18 mouse cellular contexts compared by ENCODE assay signal in the genomic region with DNA sequence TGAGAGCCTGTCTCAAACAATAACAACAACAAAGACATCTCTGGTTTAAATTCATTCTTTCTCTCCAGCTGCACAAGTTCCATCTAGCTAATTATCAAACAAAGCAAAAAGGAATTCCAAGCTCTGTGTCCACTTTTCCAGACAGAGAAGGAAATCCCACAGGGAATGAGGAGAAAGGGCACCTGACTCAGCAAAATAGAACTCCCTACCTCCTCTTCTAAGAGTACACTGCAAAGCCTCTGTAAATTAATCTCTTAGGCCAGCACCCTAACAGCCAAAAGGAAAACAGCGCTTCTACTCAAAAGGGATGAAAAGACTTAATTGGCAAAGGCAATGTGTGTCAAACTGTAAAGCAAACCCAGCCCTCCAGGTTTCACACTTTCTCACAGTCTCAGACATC. TPM values are rescaled to one million over a fixed set of nuclear protein-coding genes. Genes with fewer than 3 reads are reported as not detected.
DNase-seq lines count a peak whose midpoint lies in the region; ATAC-seq and TF ChIP-seq lines count a peak whose summit lies in the region.
"Had no signal": no experiment of that assay in that cellular context is flagged by ENCODE, and none has a peak within 500 bp of the region (broad histone marks: within the 10 kb centered on the region; RNA-seq: fewer than 3 reads in every experiment).

No protein-coding gene starts in this region.

- H3K27ac ChIP-seq in heart, adult 2 months: peak overlapping the region; percentile 21
- peak overlapping the region; percentile 5; the same call in 1 of the 2 replicates for H3K27ac ChIP-seq in kidney, embryonic 16.5 days (ENCODE audit: low read length)
- no peak overlapping the region for H3K27ac ChIP-seq in ES-E14 (ENCODE audit: insufficient read depth, low read depth, low read length, poor library complexity, severe bottlenecking)
- peak overlapping the region; percentile 11; the same call in 1 of the 2 replicates for H3K27ac ChIP-seq in intestine, postnatal 0 days (ENCODE audit: low read depth, low read length)
- H3K27ac ChIP-seq: hindbrain, embryonic 15.5 days; limb, embryonic 15.5 days; neural tube, embryonic 12.5 days had no signal

- no peak overlapping the region for H3K4me2 ChIP-seq in kidney, embryonic 16.5 days (replicated peaks; ENCODE audit: low read depth, low read length)
- H3K4me2 ChIP-seq in intestine, postnatal 0 days (replicated peaks; ENCODE audit: low read depth): no peak overlapping the region
- H3K4me2 ChIP-seq: hindbrain, embryonic 15.5 days; limb, embryonic 15.5 days; neural tube, embryonic 12.5 days had no signal

- no peak for DNase-seq in heart, adult 2 months
- no peak for DNase-seq in heart, adult 11 months
- DNase-seq in kidney, adult 11 months: no peak
- no peak for DNase-seq in ES-E14 (ENCODE audit: low read depth, low spot score)
- no peak for DNase-seq in cerebellum, postnatal 25 days
- DNase-seq: adrenal gland, postnatal 36 days; cerebellum, adult 11 months; gastrocnemius, postnatal 25 days; lung, adult 2 months; lung, postnatal 4 days; thymus, adult 18-20 months had no signal

- no peak for TF ChIP-seq CTCF in heart, adult 2 months (IDR thresholded peaks at IDR 0.05)
- no peak for TF ChIP-seq CTCF in intestine, postnatal 0 days (IDR thresholded peaks at IDR 0.05; ENCODE audit: low read depth)

- no peak overlapping the region for H3K9ac ChIP-seq in heart, adult 2 months (ENCODE audit: low read depth, low read length)
- no peak overlapping the region for H3K9ac ChIP-seq in kidney, embryonic 16.5 days (replicated peaks; ENCODE audit: low read length)
- H3K9ac ChIP-seq in ES-E14 (ENCODE audit: insufficient read depth, low read depth, low read length, poor library complexity, severe bottlenecking): no peak overlapping the region
- H3K9ac ChIP-seq in intestine, postnatal 0 days (ENCODE audit: low read depth, low read length): no peak overlapping the region
- H3K9ac ChIP-seq: hindbrain, embryonic 15.5 days; limb, embryonic 15.5 days; neural tube, embryonic 12.5 days had no signal

- H3K9me3 ChIP-seq in kidney, embryonic 16.5 days (ENCODE audit: low read length): no peaks in the 10 kb centered on the region
- no peaks in the 10 kb centered on the region for H3K9me3 ChIP-seq in ES-E14 (ENCODE audit: control insufficient read depth, insufficient read depth, low read depth, low read length)
- no peaks in the 10 kb centered on the region for H3K9me3 ChIP-seq in intestine, postnatal 0 days (ENCODE audit: control insufficient read depth)
- H3K9me3 ChIP-seq: hindbrain, embryonic 15.5 days; limb, embryonic 15.5 days; neural tube, embryonic 12.5 days had no signal

- TF ChIP-seq EP300 in heart, adult 2 months (IDR thresholded peaks at IDR 0.05; ENCODE audit: insufficient read depth, low read depth, low read length): no peak

- WGBS in heart, adult 2 months: 38% methylated on average over 1 of the region's 1 CpGs
- 35% methylated on average over 1 of the region's 1 CpGs for WGBS in kidney, embryonic 16.5 days
- WGBS in intestine, postnatal 0 days: 54% methylated on average over 1 of the region's 1 CpGs

- intact Hi-C loops in heart, adult 2 months (cut with DNase I): no loop called here

- no peak; the same call in 1 of the 2 replicates for ATAC-seq in kidney, embryonic 16.5 days (ENCODE audit: low FRiP score, low TSS enrichment)
- ATAC-seq in intestine, postnatal 0 days: no peak
- ATAC-seq: activated CD4-positive, CD25-positive, alpha-beta regulatory T cell, adult 4 months; midbrain, embryonic 16.5 days had no signal

- in situ Hi-C loops in ES-E14 (cut with MboI; ENCODE audit: low sequenced_read_pairs in 2 of 2, unreplicated experiment in 2 of 2): no loop called here

- H3K36me3 ChIP-seq in heart, adult 2 months (ENCODE audit: control insufficient read depth, insufficient read depth, low read length): peaks cover 42% of the 10 kb centered on the region
- no peaks in the 10 kb centered on the region for H3K36me3 ChIP-seq in kidney, embryonic 16.5 days (ENCODE audit: insufficient read depth, low read length)
- H3K36me3 ChIP-seq in ES-E14 (ENCODE audit: control insufficient read depth, insufficient read depth, low read length, poor library complexity, severe bottlenecking): no peaks in the 10 kb centered on the region
- H3K36me3 ChIP-seq in intestine, postnatal 0 days (ENCODE audit: control insufficient read depth, insufficient read depth): no peaks in the 10 kb centered on the region
- H3K36me3 ChIP-seq: hindbrain, embryonic 15.5 days; limb, embryonic 15.5 days; neural tube, embryonic 12.5 days had no signal

- H3K4me1 ChIP-seq in heart, adult 2 months (ENCODE audit: control insufficient read depth, insufficient read depth, low read length): peaks cover 13% of the 10 kb centered on the region
- peaks cover 6% of the 10 kb centered on the region; the same call in 1 of the 2 replicates for H3K4me1 ChIP-seq in kidney, embryonic 16.5 days (ENCODE audit: insufficient read depth, low read length)
- H3K4me1 ChIP-seq in ES-E14 (ENCODE audit: control insufficient read depth in 2 of 2, insufficient read depth in 2 of 2, low read length in 2 of 2, poor library complexity in 1 of 2): no peaks in the 10 kb centered on the region
- no peaks in the 10 kb centered on the region for H3K4me1 ChIP-seq in intestine, postnatal 0 days (replicated peaks; ENCODE audit: control insufficient read depth, insufficient read depth, low read length)

- no peak overlapping the region for H3K4me3 ChIP-seq in heart, adult 2 months
- no peak overlapping the region for H3K4me3 ChIP-seq in kidney, embryonic 16.5 days (ENCODE audit: low read length)
- H3K4me3 ChIP-seq in ES-E14 (ENCODE audit: insufficient read depth in 1 of 2, low read depth in 1 of 2, low read length in 2 of 2, poor library complexity in 1 of 2, severe bottlenecking in 1 of 2): no peak overlapping the region
- H3K4me3 ChIP-seq in intestine, postnatal 0 days (ENCODE audit: low read depth, low read length): no peak overlapping the region
- H3K4me3 ChIP-seq: hindbrain, embryonic 15.5 days; limb, embryonic 15.5 days; neural tube, embryonic 12.5 days had no signal

- no peaks in the 10 kb centered on the region for H3K27me3 ChIP-seq in heart, adult 2 months (ENCODE audit: control insufficient read depth, insufficient read depth, low read length)
- H3K27me3 ChIP-seq in kidney, embryonic 16.5 days (ENCODE audit: insufficient read depth, low read length): no peaks in the 10 kb centered on the region
- H3K27me3 ChIP-seq in intestine, postnatal 0 days (replicated peaks; ENCODE audit: control insufficient read depth, insufficient read depth, low read length): no peaks in the 10 kb centered on the region
- H3K27me3 ChIP-seq: hindbrain, embryonic 15.5 days; limb, embryonic 15.5 days; neural tube, embryonic 12.5 days had no signal

- H3K79me2 ChIP-seq in heart, adult 2 months (replicated peaks; ENCODE audit: control insufficient read depth, insufficient read depth, low read length): peaks cover 2% of the 10 kb centered on the region; the same call in 1 of the 2 replicates

- TF ChIP-seq POLR2A in heart, adult 2 months (IDR thresholded peaks at IDR 0.05; ENCODE audit: insufficient read depth, low read depth, low read length): no peak

TF ChIP-seq in ES-E14, 5 proteins besides CTCF, POLR2A, EP300 and RAD21:
- TF ChIP-seq MAFK (IDR thresholded peaks at IDR 0.05; ENCODE audit: insufficient read depth, low read depth, low read length) (peak; percentile 87), ZC3H11A (IDR thresholded peaks at IDR 0.05; ENCODE audit: borderline replicate concordance, low read depth, low read length) (no peak), ZNF384 (IDR thresholded peaks at IDR 0.05; ENCODE audit: low read depth, low read length) (no peak)

RNA-seq across cellular contexts. Expression of a gene that starts 20.4 kb away (rescaled TPM):
- 100 to 1,000 TPM; 609 to 668 TPM for total RNA-seq in heart, adult 2 months (2021)
- 508 and 956 TPM in 2 replicates for polyA plus RNA-seq in heart, adult 2 months (2012; rRNA removed)
- polyA plus RNA-seq in kidney, embryonic 16.5 days (2015; fragmentation: Nextera tagmentation; extraction: Ambion mirVana): 47.9 and 50.7 TPM in 2 replicates
- 24.7 and 38.8 TPM in 2 replicates for total RNA-seq in ES-E14 (2012; rRNA removed)
- polyA plus RNA-seq in intestine, postnatal 0 days (2015; fragmentation: Nextera tagmentation; extraction: Ambion mirVana): 24.5 and 27.5 TPM in 2 replicates
